Comparison of ENCODE assay signal across 24 mouse cellular contexts in genomic region chr4:117049485-117049884, GRCm38 (mm10). TPM values are rescaled to one million over a fixed set of nuclear protein-coding genes. Genes with fewer than 3 reads are reported as not detected.
"Had no signal": no experiment of that assay in that cellular context is flagged by ENCODE, and none has a peak within 500 bp of the region (broad histone marks: within the 10 kb centered on the region; RNA-seq: fewer than 3 reads in every experiment).

No protein-coding gene starts in this region.

- DNase-seq: kidney, adult 11 months; kidney, adult 8-10 months; kidney, postnatal 10 days; kidney, postnatal 36 days; layer of hippocampus, postnatal 36 days; liver, postnatal 0 days; retina, postnatal 1 day; right cerebral cortex, postnatal 25 days; spleen, adult 18-20 months; thymus, postnatal 25 days had no signal

- H3K27me3 ChIP-seq: kidney, embryonic 15.5 days; limb, embryonic 12.5 days; megakaryocyte, embryonic 14.5 days; midbrain, embryonic 13.5 days; neural tube, embryonic 13.5 days; stomach, embryonic 15.5 days had no signal

- ATAC-seq: liver, postnatal 0 days; midbrain, embryonic 13.5 days; midbrain, embryonic 16.5 days had no signal

- H3K4me1 ChIP-seq: kidney, embryonic 15.5 days; limb, embryonic 12.5 days; midbrain, embryonic 13.5 days; neural tube, embryonic 13.5 days; stomach, embryonic 15.5 days had no signal

- H3K9me3 ChIP-seq: kidney, embryonic 15.5 days; limb, embryonic 12.5 days; megakaryocyte, embryonic 14.5 days; midbrain, embryonic 10.5 days; midbrain, embryonic 13.5 days; neural tube, embryonic 13.5 days; stomach, embryonic 15.5 days had no signal

- H3K27ac ChIP-seq: kidney, embryonic 15.5 days; left cerebral cortex, adult 2 months; limb, embryonic 12.5 days; liver, embryonic 14.5 days; midbrain, embryonic 10.5 days; midbrain, embryonic 13.5 days; neural tube, embryonic 13.5 days; stomach, embryonic 15.5 days had no signal

- H3K4me2 ChIP-seq: kidney, embryonic 15.5 days; limb, embryonic 12.5 days; liver, embryonic 11.5 days; lung, embryonic 14.5 days; midbrain, embryonic 13.5 days; neural tube, embryonic 13.5 days; stomach, embryonic 15.5 days had no signal

- H3K9ac ChIP-seq: kidney, embryonic 15.5 days; limb, embryonic 12.5 days; liver, embryonic 14.5 days; liver, postnatal 0 days; lung, embryonic 14.5 days; midbrain, embryonic 13.5 days; neural tube, embryonic 13.5 days; stomach, embryonic 15.5 days had no signal

- H3K4me3 ChIP-seq: kidney, embryonic 15.5 days; left cerebral cortex, adult 2 months; limb, embryonic 12.5 days; megakaryocyte, embryonic 14.5 days; midbrain, embryonic 10.5 days; midbrain, embryonic 13.5 days; myocyte; neural tube, embryonic 13.5 days; stomach, embryonic 15.5 days had no signal

- H3K36me3 ChIP-seq: stomach, embryonic 15.5 days had no signal

RNA-seq across cellular contexts. Expression of gene Ptch2, which starts 46.4 kb away (rescaled TPM):
- total RNA-seq: monocyte, adult 5-6 weeks had no signal
